Mouse (Mus musculus) lung, embryonic 15.5 days (tissue): ENCODE data around the gene Syne3. TPM values are rescaled to one million over a fixed set of nuclear protein-coding genes. Genes with fewer than 3 reads are reported as not detected.

ENCODE experiments used
- ATAC-seq: fragments of 200-750 bp; cut with Nextera tagmentation; 2 replicates; pipeline ENCODE4 v1.8.0; 2017; ENCODE audit warnings: moderate number of reproducible peaks, borderline replicate concordance; ENCODE audit not compliant: low FRiP score, low TSS enrichment; ENCODE audit errors: extremely low read depth
- H3K27ac ChIP-seq: fragments of 300-500 bp; sonication (generic); 2 replicates; pipeline ENCODE4 v1.5.1; 2015; ENCODE audit warnings: moderate library complexity, mild to moderate bottlenecking, inconsistent platforms
- H3K27me3 ChIP-seq: fragments of 300-500 bp; sonication (generic); 2 replicates; pipeline ENCODE4 v1.6.1; 2015; ENCODE audit warnings: inconsistent platforms
- H3K36me3 ChIP-seq: fragments of 300-500 bp; sonication (generic); 2 replicates; pipeline ENCODE4 v1.6.1; 2015; ENCODE audit warnings: inconsistent platforms
- H3K4me1 ChIP-seq: fragments of 300-500 bp; sonication (generic); 2 replicates; pipeline ENCODE4 v1.6.1; 2015; ENCODE audit warnings: inconsistent platforms
- H3K4me2 ChIP-seq: fragments of 300-500 bp; sonication (generic); 2 replicates; pipeline ENCODE4 v1.6.1; 2015; ENCODE audit warnings: inconsistent platforms, mild to moderate bottlenecking, moderate library complexity
- H3K4me3 ChIP-seq: fragments of 300-500 bp; sonication (generic); 2 replicates; pipeline ENCODE4 v1.5.1; 2015; ENCODE audit warnings: mild to moderate bottlenecking, inconsistent platforms
- H3K9ac ChIP-seq: fragments of 300-500 bp; sonication (generic); 2 replicates; pipeline ENCODE4 v1.6.1; 2015; ENCODE audit warnings: inconsistent platforms
- H3K9me3 ChIP-seq: fragments of 300-500 bp; sonication (generic); 2 replicates; pipeline ENCODE4 v1.6.1; 2016; ENCODE audit warnings: inconsistent platforms
- WGBS: fragments of 180-500 bp; shearing (Covaris S2); methylation state at CpG from one replicate; pipeline ENCODE4 v1.1.7; 2015; 5-methylcytosine and 5-hydroxymethylcytosine counted together
- microRNA-seq: library from miRNA; unstranded; fragments of <30 nt; microRNA quantifications from one replicate; pipeline ENCODE4, GENCODE M21; 2016
- polyA plus RNA-seq: library from polyadenylated mRNA; unstranded; fragments of >200 nt; fragmentation: Nextera tagmentation; extraction: Ambion mirVana; gene quantifications from 2 replicates; pipeline ENCODE4 v1.2.1, GENCODE M21; 2015

Syne3 gene
- polyA plus RNA-seq, 1 experiment from 2014 or later, result 0.81 TPM

DNA sequence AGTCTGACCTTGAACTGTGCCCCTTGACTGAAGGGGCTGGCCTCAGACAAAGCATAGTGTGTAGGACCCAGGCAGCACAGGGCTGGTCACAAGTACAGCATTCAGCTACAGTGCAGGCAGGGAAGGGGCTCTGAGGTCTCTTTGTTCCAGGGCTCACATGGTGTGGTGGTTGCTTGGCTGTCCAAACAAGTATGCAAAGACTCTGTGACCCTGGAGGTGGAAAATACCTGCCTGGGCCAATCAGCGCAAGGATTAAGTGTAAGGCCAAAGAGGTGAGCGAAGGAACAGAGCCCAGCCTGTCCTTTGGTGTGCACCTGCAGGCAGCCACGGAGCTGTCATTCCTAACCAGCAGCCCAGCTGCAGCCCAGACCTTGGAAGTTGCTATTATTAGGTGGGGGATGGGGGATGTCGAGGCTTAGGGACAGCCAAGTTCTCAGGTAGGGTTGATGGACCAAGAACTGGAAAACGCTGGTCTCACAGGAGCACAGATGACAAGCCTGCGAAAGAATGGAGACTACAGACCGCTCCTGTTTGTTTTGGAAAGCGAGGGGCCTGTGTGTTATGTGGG, 112.5 kb downstream of the Syne3 start:
- 45% methylated on average over 8 of the region's 8 CpGs for WGBS

DNA sequence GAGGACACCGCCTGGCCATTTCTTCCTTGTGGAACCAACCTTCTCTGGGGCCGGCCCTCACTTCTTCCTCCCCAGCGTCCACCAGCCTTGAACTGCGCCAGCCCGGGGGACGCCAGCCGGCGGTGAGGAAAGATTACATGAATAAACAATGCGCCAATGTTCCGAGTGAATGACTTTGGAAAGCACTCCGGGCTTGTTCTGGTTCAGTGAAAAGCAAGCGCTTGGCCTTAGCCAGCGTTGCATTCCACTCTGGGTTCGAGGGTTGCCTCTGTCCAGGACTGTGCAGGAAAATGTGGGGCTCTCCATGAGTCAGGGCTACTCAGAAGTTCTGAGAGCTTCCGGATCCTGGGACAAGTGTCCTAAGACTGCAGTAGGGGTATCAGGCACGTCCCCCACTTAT, 113.0 kb downstream of the Syne3 start:
- Histone ChIP-seq H3K36me3 (no peaks in the 10 kb centered on the region), H3K9me3 (no peaks in the 10 kb centered on the region), H3K4me3 (no peak overlapping the region), H3K4me1 (peaks cover 16% of the 10 kb centered on the region), H3K27me3 (no peaks in the 10 kb centered on the region), H3K9ac (no peak overlapping the region), H3K4me2 (no peak overlapping the region), H3K27ac (peak overlapping the region; percentile 79)
- ATAC-seq, result peak; percentile 72
- 46% methylated on average over 16 of the region's 16 CpGs for WGBS

More for the DNA sequence above, 112.5 kb downstream of the Syne3 start:
- Histone ChIP-seq H3K9ac (no peak overlapping the region), H3K4me3 (no peak overlapping the region), H3K27ac (peak overlapping the region; percentile 79), H3K36me3 (no peaks in the 10 kb centered on the region), H3K4me2 (no peak overlapping the region), H3K4me1 (peaks cover 16% of the 10 kb centered on the region), H3K27me3 (no peaks in the 10 kb centered on the region), H3K9me3 (no peaks in the 10 kb centered on the region)
- peak; percentile 75 for ATAC-seq

DNA sequence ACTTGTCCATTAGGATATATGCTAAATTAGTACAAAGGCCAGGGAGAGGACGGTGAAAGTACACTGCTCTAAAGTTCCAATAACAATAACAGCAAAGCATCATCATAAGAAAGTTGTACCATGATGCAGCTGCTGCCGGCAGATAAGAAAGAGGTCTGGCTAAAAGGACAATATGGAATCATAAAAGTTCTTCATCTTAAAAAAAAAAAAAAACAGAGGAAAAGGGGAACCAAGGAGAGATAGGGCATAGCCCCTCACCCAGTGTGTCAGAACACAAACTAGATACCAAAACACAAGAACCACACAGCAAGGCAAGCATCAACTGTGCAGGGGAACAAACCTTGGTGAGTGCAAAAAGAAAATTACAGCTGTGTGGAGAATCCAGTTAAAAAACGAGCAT, 117.4 kb downstream of the Syne3 start:
- no peak for ATAC-seq
- no peak overlapping the region for H3K27ac ChIP-seq
- 94% methylated on average over 3 of the region's 3 CpGs for WGBS

DNA sequence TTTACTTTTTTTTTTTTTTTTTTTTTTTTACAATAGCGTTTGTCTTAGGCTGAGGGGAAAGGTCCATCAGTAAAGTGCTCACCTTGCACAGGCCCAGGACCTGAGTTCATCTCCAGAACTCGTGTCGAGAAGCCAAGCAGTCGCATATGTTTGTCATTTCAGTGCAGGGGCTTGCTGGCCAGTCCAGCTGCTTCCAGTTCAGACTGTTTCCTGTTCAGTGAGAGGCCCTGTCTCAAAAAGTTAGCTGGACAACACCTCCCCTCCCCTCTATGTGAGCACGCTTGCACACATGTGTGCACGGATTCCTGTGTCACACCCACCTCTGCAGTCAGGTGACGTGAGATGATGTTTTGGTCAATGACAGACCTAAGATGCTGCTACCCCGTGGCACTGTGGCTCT, 119.5 kb downstream of the Syne3 start:
- WGBS, result 80% methylated on average over 8 of the region's 8 CpGs
- Histone ChIP-seq H3K4me2 (no peak overlapping the region), H3K27ac (no peak overlapping the region), H3K9ac (no peak overlapping the region), H3K4me1 (no peaks in the 10 kb centered on the region), H3K9me3 (no peaks in the 10 kb centered on the region), H3K4me3 (no peak overlapping the region), H3K36me3 (no peaks in the 10 kb centered on the region), H3K27me3 (no peaks in the 10 kb centered on the region)
- ATAC-seq, result no peak

More for the DNA sequence above, 117.4 kb downstream of the Syne3 start:
- Histone ChIP-seq H3K36me3 (no peaks in the 10 kb centered on the region), H3K4me1 (peaks cover 11% of the 10 kb centered on the region), H3K4me2 (no peak overlapping the region), H3K27me3 (no peaks in the 10 kb centered on the region), H3K9ac (no peak overlapping the region), H3K4me3 (no peak overlapping the region), H3K9me3 (no peaks in the 10 kb centered on the region)

DNA sequence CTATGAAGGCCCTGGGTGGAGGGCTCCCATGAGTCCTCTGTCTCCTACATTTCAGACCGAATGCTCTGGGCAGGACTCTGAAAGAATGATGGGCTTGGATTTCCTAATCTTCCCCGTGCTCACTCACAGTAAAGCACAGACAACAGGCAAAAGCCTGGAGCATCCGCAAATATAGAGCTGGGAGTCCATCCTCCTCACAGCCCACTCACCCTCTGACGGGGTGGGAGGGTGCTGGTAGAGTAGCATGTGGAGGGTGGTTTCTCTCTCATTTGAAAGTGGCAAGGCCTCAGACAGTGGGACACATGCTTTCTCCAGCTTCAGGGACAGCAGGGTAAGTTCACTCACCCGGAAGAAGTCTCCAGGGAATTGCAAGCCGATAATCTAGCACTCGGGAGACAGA, 123.5 kb downstream of the Syne3 start:
- 73% methylated on average over 7 of the region's 7 CpGs for WGBS
- H3K4me2 ChIP-seq, result no peak overlapping the region
- no peaks in the 10 kb centered on the region for H3K27me3 ChIP-seq
- ATAC-seq, result no peak
- H3K9me3 ChIP-seq, result no peaks in the 10 kb centered on the region
- H3K4me1 ChIP-seq, result peaks cover 13% of the 10 kb centered on the region; the same call in 1 of the 2 replicates
- H3K4me3 ChIP-seq, result no peak overlapping the region
- H3K9ac ChIP-seq, result no peak overlapping the region
- no peaks in the 10 kb centered on the region for H3K36me3 ChIP-seq
- no peak overlapping the region for H3K27ac ChIP-seq

DNA sequence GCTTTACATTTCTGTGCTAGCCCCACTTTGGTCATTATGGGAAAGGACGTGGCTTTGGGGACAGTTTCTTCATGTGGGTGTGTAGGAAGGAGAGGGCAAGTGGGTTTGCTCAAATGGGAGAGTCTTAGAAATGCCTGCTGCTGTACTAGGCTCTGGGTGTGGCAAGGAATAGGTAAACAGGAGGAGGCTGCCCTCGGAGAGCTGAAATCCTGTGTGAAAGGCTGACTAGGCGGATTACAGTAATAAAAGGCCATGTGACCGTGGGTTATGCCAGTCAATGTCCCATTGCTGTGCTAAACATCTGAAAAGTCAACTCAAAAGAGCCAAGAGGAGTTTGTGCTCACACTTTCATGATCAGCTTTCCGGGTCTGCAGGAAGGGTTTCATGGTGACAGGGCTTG, 127.1 kb downstream of the Syne3 start:
- Histone ChIP-seq H3K36me3 (no peaks in the 10 kb centered on the region), H3K27ac (no peak overlapping the region), H3K27me3 (no peaks in the 10 kb centered on the region), H3K4me1 (peaks cover 13% of the 10 kb centered on the region; the same call in 1 of the 2 replicates), H3K4me2 (no peak overlapping the region), H3K9ac (no peak overlapping the region), H3K4me3 (no peak overlapping the region), H3K9me3 (no peaks in the 10 kb centered on the region)
- 52% methylated on average over 5 of the region's 5 CpGs for WGBS
- no peak for ATAC-seq

DNA sequence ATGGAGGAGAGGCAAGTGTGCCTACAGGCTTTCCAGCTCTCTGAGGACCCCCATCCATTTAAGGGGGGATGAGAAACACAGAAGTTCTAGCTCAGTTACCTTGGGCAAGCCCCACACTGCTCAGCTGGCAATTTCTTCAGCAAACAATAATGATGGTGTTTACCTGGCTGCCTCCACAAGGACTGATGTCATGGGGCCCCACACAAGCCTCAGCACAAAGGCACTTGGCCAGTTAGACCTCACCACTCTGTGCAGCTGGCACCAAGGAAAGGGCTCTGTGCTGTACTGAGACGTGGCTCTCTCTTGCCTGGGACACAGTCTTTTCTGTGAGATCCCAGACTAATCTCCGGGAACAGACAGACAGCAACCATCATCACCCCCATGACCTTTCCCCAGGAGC, 127.5 kb downstream of the Syne3 start:
- Histone ChIP-seq H3K27me3 (no peaks in the 10 kb centered on the region), H3K27ac (no peak overlapping the region), H3K4me3 (no peak overlapping the region), H3K9ac (no peak overlapping the region), H3K36me3 (no peaks in the 10 kb centered on the region), H3K4me2 (no peak overlapping the region), H3K4me1 (peaks cover 13% of the 10 kb centered on the region; the same call in 1 of the 2 replicates), H3K9me3 (no peaks in the 10 kb centered on the region)
- WGBS, result 45% methylated on average over 2 of the region's 2 CpGs
- no peak for ATAC-seq

DNA sequence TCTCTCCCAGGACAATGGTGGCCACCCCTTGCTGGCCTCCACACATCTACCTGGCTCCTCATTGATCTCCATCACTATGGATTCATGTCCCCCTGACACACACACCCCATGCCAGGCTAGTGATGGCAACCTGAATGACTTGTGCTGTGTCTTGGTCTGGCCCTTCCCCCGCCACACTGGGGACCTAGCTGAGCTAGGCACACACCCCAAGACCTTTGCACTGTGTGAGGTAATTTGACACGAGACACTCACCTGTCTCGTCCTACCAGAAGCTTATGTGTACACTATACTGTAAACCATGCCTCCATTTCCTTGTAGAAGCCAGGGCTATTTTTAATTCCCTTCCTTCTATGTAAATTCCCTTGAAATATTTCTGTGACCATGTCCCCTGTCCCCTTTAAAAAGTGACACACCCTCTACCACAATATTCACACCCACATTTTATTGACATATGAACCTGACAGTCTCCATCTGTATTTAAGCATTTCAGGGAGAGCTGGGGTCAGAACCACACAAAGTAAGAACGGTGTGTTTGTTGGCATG, 128.0 kb downstream of the Syne3 start:
- no peak overlapping the region for H3K9ac ChIP-seq
- no peak overlapping the region for H3K27ac ChIP-seq
- no peak overlapping the region for H3K4me3 ChIP-seq
- H3K9me3 ChIP-seq, result no peaks in the 10 kb centered on the region
- no peaks in the 10 kb centered on the region for H3K36me3 ChIP-seq
- H3K4me2 ChIP-seq, result no peak overlapping the region
- no peak for ATAC-seq
- 50% methylated on average over 4 of the region's 4 CpGs for WGBS
- H3K4me1 ChIP-seq, result peaks cover 13% of the 10 kb centered on the region; the same call in 1 of the 2 replicates
- H3K27me3 ChIP-seq, result no peaks in the 10 kb centered on the region

DNA sequence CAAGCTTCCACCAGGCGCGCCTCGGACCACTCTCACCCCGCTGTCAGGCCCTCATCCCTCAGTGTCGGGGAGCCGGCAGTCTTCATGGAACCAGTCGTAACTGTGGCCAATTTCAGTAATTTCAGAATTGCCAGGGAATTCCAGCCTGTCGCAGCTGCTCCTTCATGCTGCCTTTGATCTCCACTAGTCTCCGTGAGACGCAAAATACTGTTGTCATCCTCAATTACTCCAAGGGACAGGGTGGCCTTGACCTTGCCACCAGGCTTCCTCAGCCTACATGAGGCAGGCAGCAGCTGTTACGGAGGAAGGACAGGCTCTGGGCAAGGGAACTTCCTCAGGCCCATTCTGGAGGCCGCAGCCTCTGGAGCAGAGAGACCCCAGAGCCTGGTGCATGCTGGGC, 129.2 kb downstream of the Syne3 start:
- no peak overlapping the region for H3K27ac ChIP-seq
- WGBS, result 61% methylated on average over 12 of the region's 12 CpGs
- no peaks in the 10 kb centered on the region for H3K27me3 ChIP-seq
- no peaks in the 10 kb centered on the region for H3K9me3 ChIP-seq
- H3K4me2 ChIP-seq, result no peak overlapping the region
- no peaks in the 10 kb centered on the region for H3K36me3 ChIP-seq
- H3K9ac ChIP-seq, result no peak overlapping the region
- no peak overlapping the region for H3K4me3 ChIP-seq
- no peak for ATAC-seq
- peaks cover 13% of the 10 kb centered on the region; the same call in 1 of the 2 replicates for H3K4me1 ChIP-seq

Small RNA genes lying within 50 kb of the gene (microRNA-seq; reads per million reads assigned to microRNA genes)
- gene Mir3069, result 1.1 reads per million

Other genes starting within 250 kb of the Syne3 start
- 2.6 and 3.2 TPM in 2 replicates for gene Clmn, start 144.7 kb downstream of the Syne3 start, polyA plus RNA-seq
- gene Glrx5, start 22.9 kb upstream of the Syne3 start, polyA plus RNA-seq, result 136 and 140 TPM in 2 replicates
- gene Tcl1b2, start 136.2 kb upstream of the Syne3 start, polyA plus RNA-seq, result not detected in 2 replicates
- not detected in 2 replicates for gene Tcl1b1, start 149.9 kb upstream of the Syne3 start, polyA plus RNA-seq
- not detected in 2 replicates for gene Tcl1b5, start 166.5 kb upstream of the Syne3 start, polyA plus RNA-seq
- not detected in 2 replicates for gene Tcl1b3, start 181.2 kb upstream of the Syne3 start, polyA plus RNA-seq
- gene Tcl1b4, start 192.1 kb upstream of the Syne3 start, polyA plus RNA-seq, result not detected in 2 replicates
- not detected in 2 replicates for gene Tcl1, start 213.0 kb upstream of the Syne3 start, polyA plus RNA-seq